Mouse (Mus musculus): ENCODE measurements at regions not wholly inside any gene's neighbourhood (a gene's known extent, or its start where the extent isn't known, plus 50 kb on each side); places are given as distances from the start of the nearest gene placed in this dataset.

DNA sequence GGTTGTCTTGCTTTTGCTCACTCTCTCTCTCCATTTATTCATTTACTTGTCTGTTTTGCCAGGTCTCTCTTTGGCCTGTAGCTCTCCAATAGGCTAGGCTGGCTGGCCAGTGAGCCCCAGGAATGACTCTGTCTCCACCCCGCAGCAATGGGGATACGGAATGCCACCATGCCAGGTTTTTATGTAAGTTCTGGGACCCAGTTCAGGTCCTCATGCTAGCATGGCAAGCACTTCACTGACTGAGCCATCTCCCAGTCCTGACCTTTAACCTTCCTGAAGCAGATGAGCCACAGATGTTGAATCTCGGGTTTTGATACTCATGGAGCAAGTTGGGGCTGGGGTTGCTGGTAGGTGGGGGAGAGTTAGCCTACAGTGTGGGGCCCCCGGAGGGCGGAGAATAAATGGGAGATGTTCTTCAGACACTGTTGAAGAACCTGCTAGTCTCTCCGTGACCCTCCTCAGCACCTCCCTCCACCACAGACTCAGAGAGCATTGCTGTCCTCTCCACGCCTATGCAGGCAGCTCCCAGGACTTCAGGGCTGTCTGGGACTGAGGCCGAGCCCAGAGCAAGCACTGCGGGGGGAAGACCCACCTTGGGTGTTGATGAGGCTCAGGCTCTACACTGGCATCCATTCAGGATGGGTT lies 83.9 kb downstream of the Gm11733 start:
- Histone ChIP-seq H3K9ac (no peak overlapping the region), H3K4me1 (peaks cover 15% of the 10 kb centered on the region), H3K9me3 (replicated peaks) (no peaks in the 10 kb centered on the region), H3K27ac (no peak overlapping the region), H3K27me3 (no peaks in the 10 kb centered on the region), H3K4me3 (replicated peaks) (no peak overlapping the region), H3K4me2 (no peak overlapping the region), H3K36me3 (no peaks in the 10 kb centered on the region)
- WGBS: 82% methylated on average over 9 of the region's 9 CpGs
- no peak for ATAC-seq (replicated peaks; ENCODE audit: low FRiP score)

DNA sequence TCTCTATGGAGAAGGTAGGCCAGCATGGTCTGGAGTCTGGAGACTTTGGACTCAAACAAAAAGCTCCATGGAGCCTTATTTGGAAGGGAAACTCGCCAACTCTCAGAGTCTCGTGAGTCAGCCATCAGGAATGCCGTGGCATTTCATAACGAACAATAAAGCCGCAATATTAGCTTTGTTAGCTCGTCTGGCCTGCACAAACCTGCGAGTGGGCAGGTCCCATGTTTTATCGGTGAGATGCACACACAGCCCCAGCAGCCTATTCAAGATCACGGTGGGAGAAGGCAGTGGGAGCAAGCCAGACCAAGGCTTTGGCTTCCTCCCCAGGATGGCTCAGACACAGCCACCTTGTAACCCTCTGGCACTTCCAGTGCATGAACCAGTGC lies 84.4 kb downstream of the Gm11733 start:
- 0 out of 2 replicates have a peak overlapping the region, but pooled peaks have one; percentile 39 for H3K27ac ChIP-seq
- 74% methylated on average over 9 of the region's 9 CpGs for WGBS
- no peak for ATAC-seq (replicated peaks; ENCODE audit: low FRiP score)

DNA sequence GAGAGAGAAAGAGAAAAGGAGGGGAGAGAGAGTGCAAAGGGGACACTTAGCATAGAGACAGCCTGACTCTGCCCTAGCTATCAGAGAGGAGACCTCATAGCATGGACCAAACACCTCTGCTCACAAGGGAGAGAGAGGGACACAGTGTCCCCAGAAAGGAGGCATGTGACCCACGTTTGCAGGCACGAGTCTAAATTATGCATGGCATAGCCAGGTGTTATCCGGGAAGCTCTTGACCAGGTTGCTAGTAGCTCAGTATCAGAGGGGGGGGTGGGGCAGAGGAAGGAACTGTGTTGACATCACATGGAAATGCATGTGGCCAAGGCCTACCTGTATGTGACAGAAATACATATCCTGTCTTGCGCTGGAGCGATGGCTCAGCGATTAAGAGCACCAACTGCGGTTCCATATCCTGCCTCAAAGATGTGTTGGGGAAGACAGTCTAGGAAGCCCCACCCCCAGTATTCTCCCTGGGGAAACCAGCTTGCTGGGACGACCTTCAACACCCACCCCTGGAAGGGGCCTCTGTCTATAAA lies 84.5 kb upstream of the Tnrc6c start:
- no peaks in the 10 kb centered on the region for H3K36me3 ChIP-seq
- no peak overlapping the region for H3K27ac ChIP-seq
- H3K4me3 ChIP-seq (replicated peaks): no peak overlapping the region
- no peak overlapping the region for H3K4me2 ChIP-seq
- WGBS: 62% methylated on average over 8 of the region's 8 CpGs
- no peak overlapping the region for H3K9ac ChIP-seq
- H3K9me3 ChIP-seq (replicated peaks): no peaks in the 10 kb centered on the region
- no peak for ATAC-seq (replicated peaks; ENCODE audit: low FRiP score)
- H3K4me1 ChIP-seq: peaks cover 22% of the 10 kb centered on the region
- H3K27me3 ChIP-seq: no peaks in the 10 kb centered on the region

More for the DNA sequence above, 84.4 kb downstream of the Gm11733 start:
- Histone ChIP-seq H3K4me1 (peaks cover 18% of the 10 kb centered on the region), H3K9ac (no peak overlapping the region), H3K4me3 (replicated peaks) (no peak overlapping the region), H3K36me3 (no peaks in the 10 kb centered on the region), H3K4me2 (no peak overlapping the region), H3K27me3 (no peaks in the 10 kb centered on the region), H3K9me3 (replicated peaks) (no peaks in the 10 kb centered on the region)

DNA sequence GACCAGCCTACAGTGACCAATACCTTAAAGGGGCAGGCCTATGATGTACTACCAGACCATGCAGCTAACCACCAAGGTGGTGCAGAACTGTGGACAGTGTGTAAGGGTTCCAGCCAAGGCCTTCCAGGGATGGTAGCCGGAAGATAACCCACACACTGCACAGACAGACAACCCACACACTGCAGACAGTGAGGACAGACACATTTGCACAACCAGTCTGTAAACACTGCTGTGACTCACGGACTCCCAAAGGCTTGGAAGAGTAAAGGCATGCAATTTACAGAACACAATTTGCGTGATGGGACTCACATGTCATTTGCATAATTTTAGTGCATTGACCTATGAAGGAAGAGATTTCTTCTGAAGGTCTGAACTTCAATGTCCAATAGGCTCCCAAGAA lies 82.2 kb upstream of the Tnrc6c start:
- Histone ChIP-seq H3K9ac (no peak overlapping the region), H3K4me1 (peaks cover 25% of the 10 kb centered on the region), H3K4me2 (no peak overlapping the region), H3K27me3 (no peaks in the 10 kb centered on the region), H3K36me3 (no peaks in the 10 kb centered on the region), H3K27ac (no peak overlapping the region), H3K9me3 (replicated peaks) (no peaks in the 10 kb centered on the region), H3K4me3 (replicated peaks) (no peak overlapping the region)
- WGBS: 90% methylated on average over 3 of the region's 3 CpGs
- no peak for ATAC-seq (replicated peaks; ENCODE audit: low FRiP score)

DNA sequence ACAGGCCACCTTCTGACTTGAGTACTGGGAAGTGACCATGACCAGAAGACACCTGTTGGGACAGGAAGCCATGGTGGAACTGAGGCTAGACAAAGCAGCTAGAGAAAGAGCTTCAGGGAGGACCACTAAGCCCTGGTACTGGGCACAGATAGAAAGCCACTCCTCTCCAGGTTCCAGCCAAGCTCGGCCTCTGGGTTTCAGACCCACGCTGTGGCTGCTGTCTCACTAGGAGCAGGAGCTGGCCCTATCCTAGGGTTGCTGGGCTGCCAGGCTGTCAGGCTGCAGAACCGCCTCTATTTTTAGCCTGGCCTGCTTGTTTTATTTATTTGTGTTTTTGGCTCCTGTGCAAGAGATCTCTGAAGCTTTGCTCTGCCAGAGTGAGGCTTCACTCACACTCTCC lies 79.4 kb upstream of the Tnrc6c start:
- Histone ChIP-seq H3K9me3 (replicated peaks) (no peaks in the 10 kb centered on the region), H3K9ac (no peak overlapping the region), H3K36me3 (no peaks in the 10 kb centered on the region), H3K4me1 (peaks cover 17% of the 10 kb centered on the region), H3K4me2 (no peak overlapping the region), H3K27ac (no peak overlapping the region), H3K27me3 (no peaks in the 10 kb centered on the region), H3K4me3 (replicated peaks) (no peak overlapping the region)
- WGBS: 63% methylated on average over 3 of the region's 3 CpGs
- no peak for ATAC-seq (replicated peaks; ENCODE audit: low FRiP score)

DNA sequence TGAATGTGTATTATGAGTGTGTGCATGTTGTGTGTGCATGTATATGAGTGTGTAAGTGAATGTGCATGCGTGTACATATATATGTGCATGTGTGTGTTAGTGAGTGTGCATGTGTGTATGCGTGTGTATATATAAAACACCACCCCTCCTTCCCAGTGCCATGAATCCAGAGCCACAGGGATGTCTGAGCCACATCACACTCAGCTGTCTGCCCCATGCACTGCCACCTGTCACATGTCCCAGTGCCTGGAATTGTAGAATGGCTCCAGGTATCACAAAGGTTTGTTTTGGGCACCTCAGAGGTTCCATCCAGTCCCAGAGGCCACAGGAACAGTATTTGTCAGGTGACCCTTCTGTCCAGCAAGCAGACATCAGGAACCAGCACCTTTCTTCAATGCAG lies 75.0 kb upstream of the Tnrc6c start:
- no peak for ATAC-seq (replicated peaks; ENCODE audit: low FRiP score)
- Histone ChIP-seq H3K9ac (no peak overlapping the region), H3K27me3 (no peaks in the 10 kb centered on the region), H3K9me3 (replicated peaks) (no peaks in the 10 kb centered on the region), H3K4me3 (replicated peaks) (no peak overlapping the region), H3K4me1 (0 out of 2 replicates have a peak, but pooled peaks cover 3% of the 10 kb centered on the region), H3K27ac (no peak overlapping the region), H3K36me3 (no peaks in the 10 kb centered on the region), H3K4me2 (no peak overlapping the region)
- WGBS: 92% methylated on average over 2 of the region's 2 CpGs

DNA sequence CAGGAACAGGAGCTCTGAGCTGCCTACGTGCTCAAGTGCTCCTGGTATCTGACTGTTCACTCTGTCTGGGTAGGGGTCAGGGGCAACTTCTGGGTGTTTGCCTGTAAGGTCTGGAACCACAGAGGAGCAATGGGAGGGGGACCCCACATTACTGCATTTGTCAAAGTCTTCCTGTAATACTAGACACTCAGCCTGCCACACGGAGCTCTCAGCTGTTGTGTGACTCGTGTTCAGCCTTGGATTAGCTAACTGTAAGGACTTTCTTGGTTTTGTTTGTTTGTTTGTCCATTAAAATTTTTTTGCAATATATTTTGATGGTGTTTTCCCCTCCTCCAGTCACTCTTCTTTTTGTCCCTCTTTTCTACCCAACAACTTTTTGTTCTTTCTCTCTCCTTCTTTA lies 74.4 kb upstream of the Tnrc6c start:
- Histone ChIP-seq H3K4me3 (replicated peaks) (no peak overlapping the region), H3K27ac (no peak overlapping the region), H3K27me3 (no peaks in the 10 kb centered on the region), H3K4me2 (no peak overlapping the region), H3K36me3 (no peaks in the 10 kb centered on the region), H3K9me3 (replicated peaks) (no peaks in the 10 kb centered on the region), H3K9ac (no peak overlapping the region), H3K4me1 (0 out of 2 replicates have a peak, but pooled peaks cover 2% of the 10 kb centered on the region)
- ATAC-seq (replicated peaks; ENCODE audit: low FRiP score): no peak
- 30% methylated on average over 3 of the region's 3 CpGs for WGBS

DNA sequence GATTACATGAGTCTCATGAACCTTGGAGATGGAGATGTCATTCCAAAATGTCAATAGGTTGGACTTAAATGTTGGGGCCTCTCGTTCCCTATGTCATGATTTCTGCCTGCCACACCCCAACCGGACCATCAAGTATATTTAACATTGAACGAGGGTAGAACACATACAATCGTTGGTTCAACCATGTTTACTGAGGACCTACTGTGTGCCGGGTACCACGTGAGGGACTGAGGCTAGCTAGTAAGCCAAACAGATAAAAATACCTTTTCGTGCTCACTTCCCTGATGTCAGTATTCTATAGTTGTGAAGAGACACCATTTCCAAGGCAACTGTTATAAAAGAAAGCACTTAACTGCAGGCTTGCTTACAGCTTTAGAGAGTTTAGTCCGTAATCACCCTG lies 70.6 kb upstream of the Tnrc6c start:
- no peaks in the 10 kb centered on the region for H3K36me3 ChIP-seq
- WGBS: 92% methylated on average over 8 of the region's 8 CpGs
- H3K4me1 ChIP-seq: no peaks in the 10 kb centered on the region
- H3K27ac ChIP-seq: no peak overlapping the region
- no peak for ATAC-seq (replicated peaks; ENCODE audit: low FRiP score)
- no peak overlapping the region for H3K4me3 ChIP-seq (replicated peaks)
- H3K27me3 ChIP-seq: no peaks in the 10 kb centered on the region
- H3K9ac ChIP-seq: no peak overlapping the region
- no peak overlapping the region for H3K4me2 ChIP-seq
- H3K9me3 ChIP-seq (replicated peaks): no peaks in the 10 kb centered on the region

DNA sequence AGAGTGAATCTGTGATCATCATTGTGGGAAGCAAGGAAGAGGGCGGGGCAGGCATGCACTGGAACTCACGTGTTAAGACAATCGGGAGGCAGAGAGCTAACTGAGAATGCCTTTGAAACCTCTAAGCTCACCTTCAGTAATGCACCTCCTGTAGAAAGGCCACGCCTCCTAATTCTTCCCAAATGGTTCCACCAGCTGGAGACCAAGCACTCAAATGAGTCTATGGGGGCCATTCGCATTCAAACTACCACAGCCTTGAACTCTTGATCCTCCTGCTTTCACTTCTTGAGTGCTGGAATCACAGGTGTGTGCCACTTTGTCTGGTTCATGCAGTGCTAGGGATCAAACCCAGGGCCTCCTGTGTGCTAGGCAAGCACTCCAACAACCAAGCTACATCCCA lies 68.5 kb upstream of the Tnrc6c start:
- Histone ChIP-seq H3K9me3 (replicated peaks) (no peaks in the 10 kb centered on the region), H3K4me3 (replicated peaks) (no peak overlapping the region), H3K36me3 (no peaks in the 10 kb centered on the region), H3K27ac (no peak overlapping the region), H3K4me2 (no peak overlapping the region), H3K4me1 (no peaks in the 10 kb centered on the region), H3K27me3 (no peaks in the 10 kb centered on the region), H3K9ac (no peak overlapping the region)
- ATAC-seq (replicated peaks; ENCODE audit: low FRiP score): no peak
- WGBS: 87% methylated on average over 5 of the region's 5 CpGs

DNA sequence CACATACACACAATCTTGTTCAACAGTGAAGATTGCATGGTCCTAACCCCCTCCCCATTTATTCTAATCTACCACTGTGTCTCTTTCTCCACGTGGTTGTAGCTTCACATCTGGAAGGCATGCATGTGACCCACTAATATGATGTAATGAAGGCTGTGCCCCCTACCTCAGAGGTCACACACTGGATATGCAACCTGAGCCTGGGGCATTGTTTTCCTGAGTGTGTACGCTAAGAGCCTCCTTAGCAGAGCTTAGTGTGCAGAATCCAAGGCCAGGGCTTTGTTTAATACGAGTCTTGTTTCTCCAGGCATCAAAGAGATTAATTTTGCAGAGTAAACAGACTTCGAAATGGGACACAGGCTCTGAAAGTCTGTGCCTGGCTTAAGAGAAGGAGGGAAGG lies 68.0 kb upstream of the Tnrc6c start:
- WGBS: 46% methylated on average over 4 of the region's 4 CpGs
- Histone ChIP-seq H3K4me3 (replicated peaks) (no peak overlapping the region), H3K9ac (no peak overlapping the region), H3K4me2 (no peak overlapping the region), H3K27me3 (no peaks in the 10 kb centered on the region), H3K36me3 (no peaks in the 10 kb centered on the region), H3K27ac (no peak overlapping the region), H3K9me3 (replicated peaks) (no peaks in the 10 kb centered on the region), H3K4me1 (no peaks in the 10 kb centered on the region)
- ATAC-seq (replicated peaks; ENCODE audit: low FRiP score): no peak

DNA sequence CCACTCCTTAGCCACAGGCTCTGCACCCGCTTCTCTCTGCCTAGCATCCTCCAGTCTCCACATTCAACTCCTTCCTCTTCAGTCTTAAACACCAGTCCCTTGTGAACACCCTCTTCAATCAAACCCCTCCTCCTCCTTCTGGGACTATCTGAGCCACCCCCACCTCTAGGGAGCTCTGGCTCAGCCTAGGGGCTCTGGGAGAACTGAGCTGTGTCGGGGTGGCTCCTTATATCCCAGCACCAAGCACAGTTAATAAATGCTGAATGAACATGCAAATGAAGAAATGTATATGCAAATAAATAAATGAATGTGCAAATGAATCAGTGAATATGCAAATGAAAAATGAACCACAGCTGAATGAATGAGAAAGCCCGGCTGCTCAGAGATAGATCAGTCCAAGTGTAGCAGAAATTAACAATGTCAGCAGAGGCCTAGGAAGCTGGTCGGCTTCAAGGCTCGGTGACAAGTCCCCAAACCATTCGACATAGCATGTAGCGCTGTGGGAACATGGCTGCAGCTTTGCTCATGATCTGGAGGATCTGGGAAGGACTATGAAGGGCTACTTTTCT lies 67.1 kb upstream of the Tnrc6c start:
- Histone ChIP-seq H3K27ac (no peak overlapping the region), H3K9me3 (replicated peaks) (no peaks in the 10 kb centered on the region), H3K4me2 (no peak overlapping the region), H3K36me3 (no peaks in the 10 kb centered on the region), H3K4me3 (replicated peaks) (no peak overlapping the region), H3K4me1 (no peaks in the 10 kb centered on the region), H3K9ac (no peak overlapping the region), H3K27me3 (no peaks in the 10 kb centered on the region)
- 88% methylated on average over 7 of the region's 7 CpGs for WGBS
- no peak for ATAC-seq (replicated peaks; ENCODE audit: low FRiP score)

DNA sequence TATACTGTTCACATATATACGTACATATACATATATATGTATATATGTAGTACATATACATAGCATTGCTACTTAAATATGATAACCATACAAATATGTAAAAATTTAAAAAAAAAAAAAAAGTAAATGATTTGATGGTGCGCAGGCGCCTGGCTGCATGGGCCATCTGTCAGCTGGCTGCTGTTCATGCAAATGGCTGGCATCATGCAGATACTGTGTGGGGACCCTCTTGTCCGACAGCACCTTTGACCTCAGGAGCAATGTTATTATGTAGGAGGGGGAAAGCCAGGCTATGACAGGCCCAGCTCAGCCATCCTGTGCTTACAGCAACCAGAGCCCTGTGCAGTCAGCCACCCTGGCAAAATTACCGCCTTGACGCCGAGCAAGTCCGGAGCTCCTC lies 65.1 kb upstream of the Tnrc6c start:
- H3K27me3 ChIP-seq: no peaks in the 10 kb centered on the region
- H3K9me3 ChIP-seq (replicated peaks): no peaks in the 10 kb centered on the region
- no peak for ATAC-seq (replicated peaks; ENCODE audit: low FRiP score)
- no peaks in the 10 kb centered on the region for H3K36me3 ChIP-seq
- no peak overlapping the region for H3K4me3 ChIP-seq (replicated peaks)
- no peak overlapping the region for H3K4me2 ChIP-seq
- WGBS: 87% methylated on average over 8 of the region's 8 CpGs
- no peak overlapping the region for H3K9ac ChIP-seq
- no peaks in the 10 kb centered on the region for H3K4me1 ChIP-seq
- no peak overlapping the region for H3K27ac ChIP-seq

DNA sequence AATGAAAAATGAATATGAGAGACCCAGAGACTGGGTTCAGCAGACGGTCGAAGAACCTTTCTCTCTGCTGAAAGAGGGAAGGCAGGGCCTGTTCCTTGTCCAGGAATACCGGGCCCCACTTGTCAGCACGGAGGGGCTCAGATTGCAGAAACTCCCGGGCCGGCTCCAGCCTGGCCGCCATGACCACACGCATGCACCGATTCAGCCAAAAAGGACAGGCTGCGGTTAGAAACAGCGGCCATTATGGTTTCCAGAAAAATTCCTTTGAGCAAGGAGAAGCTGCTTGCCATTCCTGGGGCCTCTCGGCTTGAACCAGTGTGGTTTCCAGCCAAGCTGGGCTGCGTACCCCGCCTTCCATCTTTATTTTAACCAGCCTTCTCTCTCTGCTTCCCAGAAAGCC lies 64.7 kb upstream of the Tnrc6c start:
- Histone ChIP-seq H3K27ac (no peak overlapping the region), H3K4me2 (no peak overlapping the region), H3K27me3 (no peaks in the 10 kb centered on the region), H3K4me3 (replicated peaks) (no peak overlapping the region), H3K4me1 (no peaks in the 10 kb centered on the region), H3K36me3 (no peaks in the 10 kb centered on the region), H3K9me3 (replicated peaks) (no peaks in the 10 kb centered on the region), H3K9ac (no peak overlapping the region)
- no peak for ATAC-seq (replicated peaks; ENCODE audit: low FRiP score)
- 78% methylated on average over 14 of the region's 14 CpGs for WGBS
